Mouse (Mus musculus) neural tube, embryonic 12.5 days (tissue): ENCODE measurements around the gene Mmaa. TPM values are rescaled to one million over a fixed set of nuclear protein-coding genes. Genes with fewer than 3 reads are reported as not detected.

Experiments
- ATAC-seq: fragments of 200-750 bp; cut with Nextera tagmentation; 2 replicates; pipeline ENCODE4 v1.8.0; 2017; ENCODE audit warnings: low read depth, mild to moderate bottlenecking, moderate TSS enrichment, moderate library complexity; ENCODE audit not compliant: low FRiP score
- H3K27ac ChIP-seq: fragments of 300-500 bp; sonication (generic); 2 replicates; pipeline ENCODE4 v1.5.1; 2016
- H3K27me3 ChIP-seq: fragments of 300-500 bp; sonication (generic); replicated peaks from 2 replicates; pipeline ENCODE4 v1.6.1; 2016; ENCODE audit warnings: mild to moderate bottlenecking
- H3K36me3 ChIP-seq: fragments of 300-500 bp; sonication (generic); 2 replicates; pipeline ENCODE4 v1.6.1; 2016; ENCODE audit warnings: mild to moderate bottlenecking
- H3K4me1 ChIP-seq: fragments of 300-500 bp; sonication (generic); 2 replicates; pipeline ENCODE4 v1.6.1; 2016
- H3K4me2 ChIP-seq: fragments of 300-500 bp; sonication (generic); replicated peaks from 2 replicates; pipeline ENCODE4 v1.6.1; 2016; ENCODE audit warnings: mild to moderate bottlenecking
- H3K4me3 ChIP-seq: fragments of 300-500 bp; sonication (generic); 2 replicates; pipeline ENCODE4 v1.5.1; 2016
- H3K9ac ChIP-seq: fragments of 300-500 bp; sonication (generic); 2 replicates; pipeline ENCODE4 v1.6.1; 2016; ENCODE audit warnings: mild to moderate bottlenecking
- H3K9me3 ChIP-seq: fragments of 300-500 bp; sonication (generic); 2 replicates; pipeline ENCODE4 v1.6.1; 2016; ENCODE audit warnings: mild to moderate bottlenecking
- WGBS: fragments of 180-500 bp; shearing (Covaris S2); methylation state at CpG from one replicate; pipeline ENCODE4 v1.1.7; 2016; 5-methylcytosine and 5-hydroxymethylcytosine counted together
- polyA plus RNA-seq: library from polyadenylated mRNA; unstranded; fragments of >200 nt; fragmentation: Nextera tagmentation; extraction: Ambion mirVana; gene quantifications from 2 replicates; pipeline ENCODE4 v1.2.1, GENCODE M21; 2016

Mmaa gene
- polyA plus RNA-seq = 13.4 and 14.4 TPM in 2 replicates

- peaks cover 15% of the 10 kb centered on the region; the same call in 1 of the 2 replicates for H3K4me1 ChIP-seq
- H3K27me3 ChIP-seq = no peaks in the 10 kb centered on the region
- peak within 1 kb of the TSS; percentile 79 for H3K9ac ChIP-seq
- under 1% methylated on average over 73 of the region's 74 CpGs for WGBS
- peak; percentile 98 for ATAC-seq
- H3K9me3 ChIP-seq = no peaks in the 10 kb centered on the region
- H3K36me3 ChIP-seq = no peaks in the 10 kb centered on the region
- peak within 1 kb of the TSS; percentile 93 for H3K27ac ChIP-seq
- peak within 1 kb of the TSS; percentile 80 for H3K4me2 ChIP-seq
- peak within 1 kb of the TSS; percentile 48 for H3K4me3 ChIP-seq
These were observed at the start of gene Mmaa for GRCm38 (mm10) chr8:79294610-79295275. Gene Mmaa, minus strand, starts transcription at chr8:79294937.

GRCm38 (mm10) chr8:79341236-79341635 lies 46.5 kb upstream of the Mmaa start:
- WGBS = 87% methylated on average over 8 of the region's 8 CpGs
- Histone ChIP-seq H3K4me2 (no peak overlapping the region), H3K27ac (no peak overlapping the region), H3K36me3 (peaks cover 61% of the 10 kb centered on the region), H3K4me3 (no peak overlapping the region), H3K9ac (no peak overlapping the region), H3K27me3 (no peaks in the 10 kb centered on the region), H3K9me3 (no peaks in the 10 kb centered on the region), H3K4me1 (no peaks in the 10 kb centered on the region)
- ATAC-seq = no peak

- ATAC-seq = 0 out of 2 replicates have a peak, but pooled peaks have one; percentile 7
- 84% methylated on average over 9 of the region's 9 CpGs for WGBS
- H3K27me3 ChIP-seq = no peaks in the 10 kb centered on the region
- H3K27ac ChIP-seq = no peak overlapping the region
- H3K4me3 ChIP-seq = no peak overlapping the region
- H3K9me3 ChIP-seq = no peaks in the 10 kb centered on the region
- H3K36me3 ChIP-seq = peaks cover 61% of the 10 kb centered on the region
- H3K4me1 ChIP-seq = no peaks in the 10 kb centered on the region
- no peak overlapping the region for H3K4me2 ChIP-seq
- H3K9ac ChIP-seq = no peak overlapping the region
These were observed 44.8 kb upstream of the Mmaa start for GRCm38 (mm10) chr8:79339555-79339954.

GRCm38 (mm10) chr8:79338619-79339018 lies 43.9 kb upstream of the Mmaa start:
- no peak for ATAC-seq
- H3K4me2 ChIP-seq = no peak overlapping the region
- no peak overlapping the region for H3K9ac ChIP-seq
- H3K9me3 ChIP-seq = 0 out of 2 replicates have a peak, but pooled peaks cover 3% of the 10 kb centered on the region
- no peaks in the 10 kb centered on the region for H3K4me1 ChIP-seq
- no peak overlapping the region for H3K27ac ChIP-seq
- H3K36me3 ChIP-seq = peaks cover 56% of the 10 kb centered on the region
- H3K4me3 ChIP-seq = no peak overlapping the region
- WGBS = 93% methylated on average over 10 of the region's 10 CpGs
- no peaks in the 10 kb centered on the region for H3K27me3 ChIP-seq

- Histone ChIP-seq H3K4me1 (no peaks in the 10 kb centered on the region), H3K27ac (no peak overlapping the region), H3K36me3 (peaks cover 5% of the 10 kb centered on the region; the same call in 1 of the 2 replicates), H3K27me3 (no peaks in the 10 kb centered on the region), H3K4me2 (no peak overlapping the region), H3K9me3 (0 out of 2 replicates have a peak, but pooled peaks cover 4% of the 10 kb centered on the region), H3K4me3 (no peak overlapping the region), H3K9ac (no peak overlapping the region)
- ATAC-seq = no peak
- 89% methylated on average over 22 of the region's 22 CpGs for WGBS
These were observed 37.6 kb upstream of the Mmaa start for GRCm38 (mm10) chr8:79332109-79332900.

GRCm38 (mm10) chr8:79331571-79331970 lies 36.8 kb upstream of the Mmaa start:
- Histone ChIP-seq H3K36me3 (no peaks in the 10 kb centered on the region), H3K4me3 (no peak overlapping the region), H3K27ac (no peak overlapping the region), H3K4me2 (no peak overlapping the region), H3K9me3 (0 out of 2 replicates have a peak, but pooled peaks cover 4% of the 10 kb centered on the region), H3K9ac (no peak overlapping the region), H3K4me1 (no peaks in the 10 kb centered on the region), H3K27me3 (no peaks in the 10 kb centered on the region)
- 95% methylated on average over 2 of the region's 2 CpGs for WGBS
- ATAC-seq = no peak

- no peak overlapping the region for H3K4me3 ChIP-seq
- H3K4me1 ChIP-seq = no peaks in the 10 kb centered on the region
- no peak for ATAC-seq
- H3K27me3 ChIP-seq = no peaks in the 10 kb centered on the region
- no peaks in the 10 kb centered on the region for H3K36me3 ChIP-seq
- no peak overlapping the region for H3K9ac ChIP-seq
- 0 out of 2 replicates have a peak, but pooled peaks cover 4% of the 10 kb centered on the region for H3K9me3 ChIP-seq
- WGBS = 86% methylated on average over 9 of the region's 9 CpGs
- no peak overlapping the region for H3K4me2 ChIP-seq
- H3K27ac ChIP-seq = no peak overlapping the region
These were observed 36.3 kb upstream of the Mmaa start for GRCm38 (mm10) chr8:79331017-79331416.

- H3K4me1 ChIP-seq = no peaks in the 10 kb centered on the region
- H3K27me3 ChIP-seq = no peaks in the 10 kb centered on the region
- H3K9me3 ChIP-seq = 0 out of 2 replicates have a peak, but pooled peaks cover 4% of the 10 kb centered on the region
- H3K9ac ChIP-seq = no peak overlapping the region
- 76% methylated on average over 2 of the region's 2 CpGs for WGBS
- H3K4me2 ChIP-seq = no peak overlapping the region
- no peaks in the 10 kb centered on the region for H3K36me3 ChIP-seq
- no peak overlapping the region for H3K4me3 ChIP-seq
- H3K27ac ChIP-seq = no peak overlapping the region
- no peak for ATAC-seq
These were observed 35.0 kb upstream of the Mmaa start for GRCm38 (mm10) chr8:79329735-79330134.

GRCm38 (mm10) chr8:79329182-79329581 lies 34.4 kb upstream of the Mmaa start:
- ATAC-seq = no peak
- Histone ChIP-seq H3K36me3 (no peaks in the 10 kb centered on the region), H3K9ac (no peak overlapping the region), H3K4me1 (no peaks in the 10 kb centered on the region), H3K4me3 (no peak overlapping the region), H3K4me2 (no peak overlapping the region), H3K9me3 (0 out of 2 replicates have a peak, but pooled peaks cover 4% of the 10 kb centered on the region), H3K27ac (no peak overlapping the region), H3K27me3 (no peaks in the 10 kb centered on the region)
- WGBS = 84% methylated on average over 4 of the region's 4 CpGs

GRCm38 (mm10) chr8:79325510-79325909 lies 30.8 kb upstream of the Mmaa start:
- Histone ChIP-seq H3K4me1 (no peaks in the 10 kb centered on the region), H3K9ac (no peak overlapping the region), H3K27ac (no peak overlapping the region), H3K36me3 (no peaks in the 10 kb centered on the region), H3K27me3 (no peaks in the 10 kb centered on the region), H3K9me3 (no peaks in the 10 kb centered on the region), H3K4me2 (no peak overlapping the region), H3K4me3 (no peak overlapping the region)
- ATAC-seq = no peak
- WGBS = 75% methylated on average over 6 of the region's 6 CpGs

- ATAC-seq = no peak
- no peak overlapping the region for H3K9ac ChIP-seq
- H3K4me1 ChIP-seq = no peaks in the 10 kb centered on the region
- no peaks in the 10 kb centered on the region for H3K9me3 ChIP-seq
- no peaks in the 10 kb centered on the region for H3K27me3 ChIP-seq
- H3K27ac ChIP-seq = no peak overlapping the region
- H3K4me2 ChIP-seq = no peak overlapping the region
- no peak overlapping the region for H3K4me3 ChIP-seq
- no peaks in the 10 kb centered on the region for H3K36me3 ChIP-seq
- WGBS = 76% methylated on average over 5 of the region's 5 CpGs
These were observed 30.2 kb upstream of the Mmaa start for GRCm38 (mm10) chr8:79324928-79325327.

GRCm38 (mm10) chr8:79324036-79324435 lies 29.3 kb upstream of the Mmaa start:
- Histone ChIP-seq H3K27ac (no peak overlapping the region), H3K4me1 (no peaks in the 10 kb centered on the region), H3K36me3 (no peaks in the 10 kb centered on the region), H3K9me3 (no peaks in the 10 kb centered on the region), H3K27me3 (no peaks in the 10 kb centered on the region), H3K9ac (no peak overlapping the region), H3K4me2 (no peak overlapping the region), H3K4me3 (no peak overlapping the region)
- 64% methylated on average over 3 of the region's 3 CpGs for WGBS
- ATAC-seq = no peak
